Mouse (Mus musculus) hindbrain, embryonic 11.5 days (tissue): ENCODE measurements around the gene Mertk. TPM values are rescaled to one million over a fixed set of nuclear protein-coding genes. Genes with fewer than 3 reads are reported as not detected.

Source experiments
- ATAC-seq: fragments of 200-750 bp; cut with Nextera tagmentation; 2 replicates; pipeline ENCODE4 v1.8.0; 2017; ENCODE audit warnings: mild to moderate bottlenecking, moderate TSS enrichment, moderate library complexity; ENCODE audit not compliant: low FRiP score
- DNase-seq: peaks from one replicate; pipeline ENCODE4 v3.0.0-alpha.2; 2015; ENCODE audit warnings: low spot score
- H3K27ac ChIP-seq: fragments of 300-500 bp; sonication (generic); 2 replicates; pipeline ENCODE4 v1.5.1; 2014; ENCODE audit warnings: mild to moderate bottlenecking, low read depth, low read length
- H3K27me3 ChIP-seq: fragments of 300-500 bp; sonication (generic); 2 replicates; pipeline ENCODE4 v1.6.1; 2014; ENCODE audit warnings: mild to moderate bottlenecking, low read length, moderate library complexity, mixed read lengths; ENCODE audit not compliant: control insufficient read depth, insufficient read depth
- H3K36me3 ChIP-seq: fragments of 300-500 bp; sonication (generic); 2 replicates; pipeline ENCODE4 v1.6.1; 2014; ENCODE audit warnings: mild to moderate bottlenecking, low read length, moderate library complexity, mixed read lengths; ENCODE audit not compliant: control insufficient read depth, insufficient read depth
- H3K4me1 ChIP-seq: fragments of 300-500 bp; sonication (generic); replicated peaks from 2 replicates; pipeline ENCODE4 v1.6.1; 2014; ENCODE audit warnings: low read length, mixed read lengths; ENCODE audit not compliant: control insufficient read depth, insufficient read depth
- H3K4me2 ChIP-seq: fragments of 300-500 bp; sonication (generic); replicated peaks from 2 replicates; pipeline ENCODE4 v1.6.1; 2014; ENCODE audit warnings: mild to moderate bottlenecking, low read depth, low read length
- H3K4me3 ChIP-seq: fragments of 300-500 bp; sonication (generic); 2 replicates; pipeline ENCODE4 v1.5.1; 2014; ENCODE audit warnings: low read depth, low read length
- H3K9ac ChIP-seq: fragments of 300-500 bp; sonication (generic); 2 replicates; pipeline ENCODE4 v1.6.1; 2014; ENCODE audit warnings: low read depth, low read length
- H3K9me3 ChIP-seq: fragments of 300-500 bp; sonication (generic); 2 replicates; pipeline ENCODE4 v1.6.1; 2016; ENCODE audit warnings: low read length; ENCODE audit not compliant: control insufficient read depth
- WGBS: fragments of 180-500 bp; shearing (Covaris S2); extraction: QIAGEN DNeasy Blood & Tissue Kit; methylation state at CpG from one replicate; pipeline ENCODE4 v1.1.7; 2014; 5-methylcytosine and 5-hydroxymethylcytosine counted together
- polyA plus RNA-seq: library from polyadenylated mRNA; unstranded; fragments of >200 nt; fragmentation: Nextera tagmentation; extraction: Ambion mirVana; gene quantifications from 2 replicates; pipeline ENCODE4 v1.2.1, GENCODE M21; 2014

The Mertk gene
- polyA plus RNA-seq, 1 experiment from 2014 or later: 4.4 TPM

GRCm38 (mm10) chr2:128816916-128817315, 118.2 kb downstream of the Mertk start:
- Histone ChIP-seq H3K4me2 (peak overlapping the region; percentile 8; the same call in 1 of the 2 replicates), H3K9me3 (no peaks in the 10 kb centered on the region), H3K4me1 (no peaks in the 10 kb centered on the region; the same call in 1 of the 2 replicates), H3K9ac (no peak overlapping the region), H3K27ac (no peak overlapping the region), H3K27me3 (no peaks in the 10 kb centered on the region), H3K36me3 (no peaks in the 10 kb centered on the region), H3K4me3 (peak overlapping the region; percentile 82)
- WGBS: 54% methylated on average over 6 of the region's 6 CpGs
- DNase-seq: no peak
- ATAC-seq: no peak

GRCm38 (mm10) chr2:128817387-128817785, 118.6 kb downstream of the Mertk start:
- H3K4me1 ChIP-seq: no peaks in the 10 kb centered on the region; the same call in 1 of the 2 replicates
- no peaks in the 10 kb centered on the region for H3K27me3 ChIP-seq
- ATAC-seq (no peak; the same call in 1 of the 2 replicates), DNase-seq (peak; percentile 73)
- H3K4me3 ChIP-seq: peak overlapping the region; percentile 82
- no peaks in the 10 kb centered on the region for H3K9me3 ChIP-seq
- WGBS: 1% methylated on average over 7 of the region's 7 CpGs
- peak overlapping the region; percentile 80 for H3K4me2 ChIP-seq
- 0 out of 2 replicates have a peak overlapping the region, but pooled peaks have one; percentile 38 for H3K9ac ChIP-seq
- H3K27ac ChIP-seq: peak overlapping the region; percentile 70; the same call in 1 of the 2 replicates
- H3K36me3 ChIP-seq: no peaks in the 10 kb centered on the region

GRCm38 (mm10) chr2:128817786-128818681, 119.3 kb downstream of the Mertk start, which contains the start of gene Tmem87b:
Gene Tmem87b (plus strand): TSS chr2:128818118.
- ATAC-seq: peak; percentile 93
- 1% methylated on average over 57 of the region's 59 CpGs for WGBS

GRCm38 (mm10) chr2:128818956-128819643, 120.3 kb downstream of the Mertk start:
- peak overlapping the region; percentile 95 for H3K27ac ChIP-seq
- H3K4me1 ChIP-seq: no peaks in the 10 kb centered on the region; the same call in 1 of the 2 replicates
- H3K4me3 ChIP-seq: peak overlapping the region; percentile 82
- ATAC-seq: no peak
- no peaks in the 10 kb centered on the region for H3K36me3 ChIP-seq
- WGBS: 24% methylated on average over 14 of the region's 14 CpGs
- no peaks in the 10 kb centered on the region for H3K9me3 ChIP-seq
- no peak for DNase-seq
- H3K27me3 ChIP-seq: no peaks in the 10 kb centered on the region
- peak overlapping the region; percentile 84 for H3K9ac ChIP-seq
- peak overlapping the region; percentile 80 for H3K4me2 ChIP-seq

More at GRCm38 (mm10) chr2:128817786-128818681, 119.3 kb downstream of the Mertk start, which contains the start of gene Tmem87b:
- H3K27ac ChIP-seq: peak within 1 kb of the TSS; percentile 95
- peak within 1 kb of the TSS; percentile 80 for H3K4me2 ChIP-seq
- H3K4me1 ChIP-seq: no peaks in the 10 kb centered on the region; the same call in 1 of the 2 replicates
- peak; percentile 96 for DNase-seq
- no peaks in the 10 kb centered on the region for H3K9me3 ChIP-seq
- no peaks in the 10 kb centered on the region for H3K36me3 ChIP-seq
- H3K9ac ChIP-seq: peak within 1 kb of the TSS; percentile 84
- no peaks in the 10 kb centered on the region for H3K27me3 ChIP-seq
- peak within 1 kb of the TSS; percentile 82 for H3K4me3 ChIP-seq

- no peak overlapping the region for H3K9ac ChIP-seq
- DNase-seq (no peak), ATAC-seq (no peak)
- no peak overlapping the region for H3K4me3 ChIP-seq
- no peaks in the 10 kb centered on the region for H3K27me3 ChIP-seq
- H3K36me3 ChIP-seq: no peaks in the 10 kb centered on the region
- 97% methylated on average over 2 of the region's 2 CpGs for WGBS
- H3K4me1 ChIP-seq: no peaks in the 10 kb centered on the region; the same call in 1 of the 2 replicates
- no peak overlapping the region for H3K27ac ChIP-seq
- no peaks in the 10 kb centered on the region for H3K9me3 ChIP-seq
- no peak overlapping the region for H3K4me2 ChIP-seq
Measured at GRCm38 (mm10) chr2:128820631-128821030, 121.9 kb downstream of the Mertk start.

GRCm38 (mm10) chr2:128823893-128824292, 125.1 kb downstream of the Mertk start:
- no peaks in the 10 kb centered on the region for H3K27me3 ChIP-seq
- H3K36me3 ChIP-seq: no peaks in the 10 kb centered on the region
- no peak overlapping the region for H3K4me2 ChIP-seq
- H3K9ac ChIP-seq: no peak overlapping the region
- ATAC-seq: no peak
- no peaks in the 10 kb centered on the region; the same call in 1 of the 2 replicates for H3K4me1 ChIP-seq
- DNase-seq: no peak
- no peak overlapping the region for H3K27ac ChIP-seq
- H3K9me3 ChIP-seq: no peaks in the 10 kb centered on the region
- no peak overlapping the region for H3K4me3 ChIP-seq
- 93% methylated on average over 5 of the region's 5 CpGs for WGBS

GRCm38 (mm10) chr2:128827787-128828186, 129.0 kb downstream of the Mertk start:
- Histone ChIP-seq H3K4me1 (no peaks in the 10 kb centered on the region), H3K27me3 (no peaks in the 10 kb centered on the region), H3K9ac (no peak overlapping the region), H3K36me3 (no peaks in the 10 kb centered on the region; the same call in none of the 2 replicates), H3K9me3 (no peaks in the 10 kb centered on the region), H3K4me2 (no peak overlapping the region), H3K27ac (no peak overlapping the region), H3K4me3 (no peak overlapping the region)
- no peak for ATAC-seq
- 95% methylated on average over 1 of the region's 1 CpGs for WGBS
- DNase-seq: no peak

- Histone ChIP-seq H3K36me3 (peaks cover 3% of the 10 kb centered on the region), H3K4me1 (no peaks in the 10 kb centered on the region), H3K4me2 (no peak overlapping the region), H3K27me3 (no peaks in the 10 kb centered on the region), H3K9ac (no peak overlapping the region), H3K27ac (no peak overlapping the region), H3K4me3 (no peak overlapping the region), H3K9me3 (no peaks in the 10 kb centered on the region)
- ATAC-seq (no peak), DNase-seq (no peak)
- WGBS: 94% methylated on average over 3 of the region's 3 CpGs
Measured at GRCm38 (mm10) chr2:128832611-128833010, 133.9 kb downstream of the Mertk start.
